Mouse (Mus musculus) brain, embryonic 14.5 days (tissue): ENCODE data around the gene Ednrb.

ENCODE experiments used
- CTCF ChIP-seq: fragments of 200-500 bp; IDR thresholded peaks from 2 replicates; pipeline ENCODE4 v1.5.1; 2012; ENCODE audit warnings: inconsistent platforms, mild to moderate bottlenecking, moderate library complexity, borderline replicate concordance; ENCODE audit not compliant: insufficient read depth, insufficient read length; ENCODE audit errors: extremely low read depth
- POLR2A ChIP-seq: fragments of 200-500 bp; IDR thresholded peaks from 2 replicates; pipeline ENCODE4 v1.6.1; 2012; ENCODE audit warnings: mild to moderate bottlenecking, inconsistent platforms, borderline replicate concordance; ENCODE audit not compliant: poor library complexity, insufficient read depth, insufficient read length, severe bottlenecking; ENCODE audit errors: extremely low read depth

DNA sequence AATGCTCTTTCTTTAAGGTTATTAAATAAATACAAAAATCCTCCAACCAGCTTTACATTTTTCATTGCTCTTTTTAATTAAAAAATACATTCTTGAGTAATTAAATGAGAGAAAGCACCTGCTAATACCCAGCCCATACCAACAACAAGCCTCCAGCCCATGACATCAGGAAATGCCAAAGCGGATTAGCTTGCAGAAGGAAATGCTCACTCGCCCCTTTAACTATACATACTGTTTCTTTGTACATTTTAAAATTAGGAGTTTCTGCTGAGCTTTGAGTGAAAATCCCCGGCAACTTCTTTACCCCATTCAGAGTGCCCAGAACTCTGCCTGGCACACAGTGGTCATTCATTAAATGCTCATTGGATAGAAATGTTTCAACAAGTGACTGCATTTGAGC lies 10.1 kb downstream of the Ednrb start:
- TF ChIP-seq CTCF (no peak), POLR2A (no peak)
